Mouse (Mus musculus) urinary bladder, postnatal 36 days (tissue): ENCODE results near the gene Dnah17.
A peak's percentile ranks its signal among the peaks of the same experiment; 100 is the strongest.

Experiments used
- DNase-seq, 2 experiments: peaks; one replicate each; pipeline ENCODE4 v3.0.0; 2022; ENCODE audit warnings: low spot score in 2 of 2, mixed read lengths in 1 of 2

Gene Dnah17

GRCm38 (mm10) chr11:117995661-117996060 lies 134.8 kb downstream of the Dnah17 start:
- DNase-seq, result no peak

- no peak for DNase-seq
Observed at GRCm38 (mm10) chr11:117995255-117995654, 135.2 kb downstream of the Dnah17 start.

GRCm38 (mm10) chr11:117994250-117995057 lies 136.0 kb downstream of the Dnah17 start:
- peak; percentile 45 to 54 for DNase-seq

- no peak for DNase-seq
Observed at GRCm38 (mm10) chr11:117993190-117994175, 137.0 kb downstream of the Dnah17 start.

GRCm38 (mm10) chr11:117991502-117992470 lies 138.6 kb downstream of the Dnah17 start:
- no peak for DNase-seq

GRCm38 (mm10) chr11:117989926-117990325 lies 140.5 kb downstream of the Dnah17 start:
- no peak for DNase-seq

- DNase-seq, result no peak
Observed at GRCm38 (mm10) chr11:117989241-117989640, 141.2 kb downstream of the Dnah17 start.

- no peak for DNase-seq
Observed at GRCm38 (mm10) chr11:117987968-117988367, 142.5 kb downstream of the Dnah17 start.

- DNase-seq, result no peak
Observed at GRCm38 (mm10) chr11:117987032-117987451, 143.4 kb downstream of the Dnah17 start.

- peak; percentile 81 to 90 for DNase-seq
Observed at GRCm38 (mm10) chr11:117986126-117987031, 144.1 kb downstream of the Dnah17 start, which contains the start of gene Pgs1. Gene Pgs1, plus strand, starts transcription at chr11:117986292.

GRCm38 (mm10) chr11:117983770-117984169 lies 146.7 kb downstream of the Dnah17 start:
- DNase-seq, result no peak

GRCm38 (mm10) chr11:117982426-117982825 lies 148.0 kb downstream of the Dnah17 start:
- no peak for DNase-seq

GRCm38 (mm10) chr11:117979388-117979787 lies 151.0 kb downstream of the Dnah17 start:
- DNase-seq, result no peak

GRCm38 (mm10) chr11:117977694-117978360 lies 152.6 kb downstream of the Dnah17 start:
- no peak for DNase-seq

- no peak for DNase-seq
Observed at GRCm38 (mm10) chr11:117976081-117976582, 154.3 kb downstream of the Dnah17 start.

- no peak for DNase-seq
Observed at GRCm38 (mm10) chr11:117975211-117975967, 155.0 kb downstream of the Dnah17 start.

- DNase-seq, result no peak
Observed at GRCm38 (mm10) chr11:117974327-117975125, 155.9 kb downstream of the Dnah17 start.

GRCm38 (mm10) chr11:117973569-117973968 lies 156.9 kb downstream of the Dnah17 start:
- no peak for DNase-seq
